Mouse (Mus musculus) myocyte (in vitro differentiated cells): ENCODE data around the gene Mmp2. TPM values are rescaled to one million over a fixed set of nuclear protein-coding genes. Genes with fewer than 3 reads are reported as not detected.

Source experiments
- H3K27me3 ChIP-seq: one replicate; pipeline ENCODE4 v1.6.1; 2011; ENCODE audit not compliant: control insufficient read depth, insufficient read depth, insufficient read length
- H3K36me3 ChIP-seq: one replicate; pipeline ENCODE4 v1.6.1; 2011; ENCODE audit not compliant: control insufficient read depth, insufficient read depth
- H3K4me2 ChIP-seq: one replicate; pipeline ENCODE4 v1.6.1; 2011; ENCODE audit warnings: low read depth, control low read depth
- H3K4me3 ChIP-seq: one replicate; pipeline ENCODE4 v1.5.1; 2011; ENCODE audit warnings: mild to moderate bottlenecking, control low read depth, moderate library complexity
- H3K79me2 ChIP-seq: one replicate; pipeline ENCODE4 v1.6.1; 2011; ENCODE audit not compliant: control insufficient read depth, insufficient read depth
- H3ac ChIP-seq: one replicate; pipeline ENCODE4 v1.6.1; 2011; ENCODE audit not compliant: control insufficient read depth, insufficient read length
- CEBPB ChIP-seq: IDR thresholded peaks from 2 replicates; pipeline ENCODE4 v1.6.1; 2011; ENCODE audit warnings: mild to moderate bottlenecking, moderate library complexity; ENCODE audit not compliant: poor library complexity, insufficient read depth, severe bottlenecking
- E2F4 ChIP-seq: IDR thresholded peaks from one replicate; pipeline ENCODE4 v1.6.1; 2011; ENCODE audit warnings: mild to moderate bottlenecking, control low read depth, moderate library complexity; ENCODE audit not compliant: insufficient read depth
- MAX ChIP-seq: IDR thresholded peaks from one replicate; pipeline ENCODE4 v1.6.1; 2011; ENCODE audit warnings: low read depth, mild to moderate bottlenecking, control low read depth
- MYOD1 ChIP-seq, 3 experiments: IDR thresholded peaks; one replicate each; pipeline ENCODE4 v1.6.1; 2011; ENCODE audit warnings: control low read depth in 2 of 3, low read depth in 2 of 3, mild to moderate bottlenecking in 2 of 3, moderate library complexity in 1 of 3; ENCODE audit not compliant: insufficient read length in 2 of 3, control insufficient read depth in 1 of 3
- MYOG ChIP-seq, 3 experiments: IDR thresholded peaks; one replicate each; pipeline ENCODE4 v1.6.1; 2011; ENCODE audit warnings: control low read depth in 2 of 3, low read depth in 2 of 3, mild to moderate bottlenecking in 2 of 3; ENCODE audit not compliant: insufficient read length in 2 of 3, control insufficient read depth in 1 of 3, insufficient read depth in 1 of 3
- POLR2A ChIP-seq: IDR thresholded peaks from one replicate; pipeline ENCODE4 v1.6.1; 2011; ENCODE audit warnings: low read depth, mild to moderate bottlenecking, control low read depth, moderate library complexity; ENCODE audit not compliant: insufficient read length
- POLR2AphosphoS2 ChIP-seq: IDR thresholded peaks from one replicate; pipeline ENCODE4 v1.6.1; 2011; ENCODE audit warnings: low read depth, control low read depth; ENCODE audit not compliant: insufficient read length
- REST ChIP-seq: IDR thresholded peaks from one replicate; pipeline ENCODE4 v1.6.1; 2011; ENCODE audit warnings: mild to moderate bottlenecking, control low read depth, moderate library complexity; ENCODE audit not compliant: insufficient read depth, insufficient read length
- SRF ChIP-seq: IDR thresholded peaks from one replicate; pipeline ENCODE4 v1.6.1; 2011; ENCODE audit warnings: low read depth; ENCODE audit not compliant: control insufficient read depth, insufficient read length
- TCF12 ChIP-seq: IDR thresholded peaks from one replicate; pipeline ENCODE4 v1.6.1; 2011; ENCODE audit warnings: mild to moderate bottlenecking, control low read depth; ENCODE audit not compliant: poor library complexity, insufficient read depth, severe bottlenecking
- TCF3 ChIP-seq: IDR thresholded peaks from one replicate; pipeline ENCODE4 v1.6.1; 2011; ENCODE audit warnings: low read depth, control low read depth; ENCODE audit not compliant: insufficient read length
- USF1 ChIP-seq: IDR thresholded peaks from one replicate; pipeline ENCODE4 v1.6.1; 2011; ENCODE audit warnings: low read depth, mild to moderate bottlenecking, control low read depth, moderate library complexity
- polyA plus RNA-seq: library from polyadenylated mRNA; unstranded; fragments of >200 nt; fragmentation: generic; extraction: Trizol; gene quantifications from one replicate; pipeline ENCODE4 v1.2.1, GENCODE M21; 2012; ENCODE audit warnings: missing spikeins

Mmp2 gene
- polyA plus RNA-seq, 1 experiment, result 78.8 TPM

- Histone ChIP-seq H3K4me2 (no peak overlapping the region), H3K79me2 (no peaks in the 10 kb centered on the region), H3K27me3 (no peaks in the 10 kb centered on the region), H3K36me3 (no peaks in the 10 kb centered on the region), H3K4me3 (no peak overlapping the region), H3ac (no peak overlapping the region)
- TF ChIP-seq CEBPB (no peak), MYOD1 (IDR thresholded peaks at IDR 0.05; ENCODE audit: control insufficient read depth in 1 of 3, insufficient read length in 2 of 3, low read depth in 2 of 3) (no peak), POLR2A (no peak), MYOG (IDR thresholded peaks at IDR 0.05; ENCODE audit: control insufficient read depth in 1 of 3, insufficient read depth in 1 of 3, insufficient read length in 2 of 3, low read depth in 2 of 3) (no peak), SRF (no peak), REST (no peak)
These were observed 72.5 kb downstream of the Mmp2 start for GRCm38 (mm10) chr8:92899590-92899989.

DNA sequence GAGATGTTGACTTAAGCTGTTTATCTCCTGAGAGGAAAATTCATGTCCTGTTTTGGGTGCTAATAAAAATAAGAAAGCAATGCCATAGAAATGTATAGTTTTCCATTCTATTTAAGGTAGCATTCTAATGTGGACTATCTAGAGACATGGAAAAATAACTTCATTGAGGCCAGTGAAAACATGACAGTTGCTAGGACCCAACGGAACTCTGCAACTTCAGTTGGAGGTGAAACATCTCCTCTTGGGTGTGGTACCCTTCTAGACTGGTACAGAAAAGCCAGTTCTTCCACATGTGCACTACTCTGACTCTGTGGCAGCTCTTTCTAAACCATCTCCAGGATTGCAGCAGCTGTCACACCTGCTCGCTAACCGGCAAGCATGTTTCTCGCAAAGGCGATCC is 74.0 kb downstream of the Mmp2 start, which contains the start of gene Capns2:
Gene Capns2, plus strand, starts transcription at position 301 of the 400 bp plus-strand sequence.
- no peak for TF ChIP-seq USF1
- TF ChIP-seq REST, result no peak
- TF ChIP-seq E2F4, result no peak
- TF ChIP-seq TCF12, result no peak
- TF ChIP-seq TCF3, result no peak
- TF ChIP-seq MAX, result no peak
- TF ChIP-seq SRF, result no peak
- TF ChIP-seq MYOG (IDR thresholded peaks at IDR 0.05; ENCODE audit: control insufficient read depth in 1 of 3, insufficient read depth in 1 of 3, insufficient read length in 2 of 3, low read depth in 2 of 3), result no peak
- no peak for TF ChIP-seq POLR2AphosphoS2
- TF ChIP-seq POLR2A, result no peak
- TF ChIP-seq MYOD1 (IDR thresholded peaks at IDR 0.05; ENCODE audit: control insufficient read depth in 1 of 3, insufficient read length in 2 of 3, low read depth in 2 of 3), result no peak
- Histone ChIP-seq H3K36me3 (no peaks in the 10 kb centered on the region), H3K27me3 (no peaks in the 10 kb centered on the region), H3K79me2 (no peaks in the 10 kb centered on the region), H3K4me3 (no peak within 1 kb of the TSS), H3K4me2 (no peak within 1 kb of the TSS), H3ac (no peak within 1 kb of the TSS)

GRCm38 (mm10) chr8:92902981-92903380 is 75.9 kb downstream of the Mmp2 start:
- Histone ChIP-seq H3K4me2 (no peak overlapping the region), H3K4me3 (no peak overlapping the region), H3ac (no peak overlapping the region), H3K27me3 (no peaks in the 10 kb centered on the region), H3K36me3 (no peaks in the 10 kb centered on the region), H3K79me2 (no peaks in the 10 kb centered on the region)
- no peak for TF ChIP-seq POLR2A
- no peak for TF ChIP-seq REST
- no peak for TF ChIP-seq MYOG (IDR thresholded peaks at IDR 0.05; ENCODE audit: control insufficient read depth in 1 of 3, insufficient read depth in 1 of 3, insufficient read length in 2 of 3, low read depth in 2 of 3)
- TF ChIP-seq SRF, result no peak
- TF ChIP-seq USF1, result no peak

Other genes with a start within 250 kb of the Mmp2 start
- gene Irx6, start 153.0 kb upstream of the Mmp2 start, polyA plus RNA-seq, result not detected
- 0.08 TPM for gene Lpcat2, start 28.0 kb downstream of the Mmp2 start, polyA plus RNA-seq
- 0.04 TPM for gene Capns2, start 74.1 kb downstream of the Mmp2 start, polyA plus RNA-seq
- gene Slc6a2, start 132.8 kb downstream of the Mmp2 start, polyA plus RNA-seq, result 0.01 TPM
- gene Ces1a, start 220.9 kb downstream of the Mmp2 start, polyA plus RNA-seq, result 0.16 TPM